Mouse (Mus musculus) adrenal gland, adult 2 months (tissue): ENCODE measurements around the gene Obsl1. TPM values are rescaled to one million over a fixed set of nuclear protein-coding genes. Genes with fewer than 3 reads are reported as not detected.

ENCODE experiments used
- DNase-seq: peaks from one replicate; pipeline ENCODE4 v3.0.0; 2021
- polyA plus RNA-seq: library from polyadenylated mRNA; depleted of rRNA; stranded (reverse); fragments of >200 nt; gene quantifications from 2 replicates; pipeline ENCODE4 v1.2.3, GENCODE M21; 2012
- total RNA-seq, 2 experiments: library from RNA; stranded (reverse); gene quantifications; 2 replicates each; pipeline ENCODE4 v1.2.3; 2021

Obsl1 gene
- total and polyA plus RNA-seq, 3 experiments, result 35.9 to 81.5 (median 56.6) TPM

DNA sequence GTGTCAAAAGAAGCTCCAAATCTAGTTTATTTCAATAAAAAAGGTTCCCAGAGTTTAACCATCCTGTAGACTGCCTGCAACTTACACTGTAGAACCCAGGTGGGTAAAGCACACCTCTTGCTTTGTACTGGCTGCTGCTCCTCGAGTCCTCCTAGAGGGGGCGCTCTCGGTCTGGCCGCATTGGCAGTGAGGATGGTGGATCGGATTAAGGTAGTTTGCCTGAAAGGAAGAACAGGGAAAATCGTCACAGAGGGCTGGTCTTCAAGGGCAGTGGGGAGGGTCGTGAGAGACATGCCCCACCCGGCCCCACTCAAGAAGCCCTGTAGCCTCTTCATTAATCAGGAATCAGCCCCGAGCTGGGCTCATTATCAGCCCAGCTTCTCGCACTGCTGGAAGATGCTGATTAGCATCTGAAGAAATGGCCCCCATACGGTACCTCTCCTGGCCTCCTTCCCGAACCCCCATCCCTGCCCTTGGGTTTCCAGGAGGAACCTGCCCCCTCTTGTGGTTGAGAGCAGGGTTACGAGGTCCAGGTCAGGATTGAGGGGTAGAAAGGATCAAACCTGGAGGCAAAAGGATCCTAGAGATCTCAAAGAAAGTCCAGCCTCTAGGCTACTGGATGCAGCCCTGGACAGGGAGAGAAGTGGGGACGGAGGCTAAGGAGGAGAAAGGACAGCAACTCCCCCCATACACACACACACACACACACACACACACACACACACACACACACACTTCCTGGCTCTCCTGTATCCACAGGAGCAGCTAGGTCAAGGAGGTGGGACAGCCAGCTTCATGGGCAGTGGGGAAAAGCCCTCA is 49.3 kb downstream of the Obsl1 start:
- DNase-seq, result no peak

DNA sequence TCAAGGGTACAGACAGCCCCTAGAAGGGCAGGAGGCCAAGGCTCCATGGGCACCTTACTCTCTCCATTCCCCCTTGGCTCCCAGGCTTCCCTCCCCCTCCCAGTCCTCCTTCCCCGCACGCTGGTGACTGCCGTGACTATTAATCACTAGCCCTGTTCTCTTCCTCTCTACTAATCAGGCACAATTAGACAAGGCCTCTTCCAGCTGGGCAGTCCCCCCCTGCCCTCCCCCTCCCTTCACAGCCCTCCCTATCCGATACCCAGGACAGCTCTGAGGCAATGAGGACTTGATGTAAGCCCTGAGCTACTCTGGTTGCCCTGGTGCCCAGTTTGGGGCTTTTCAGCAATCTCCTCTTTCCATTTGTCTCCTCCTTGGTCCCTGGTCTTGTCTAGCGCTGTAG is 50.3 kb downstream of the Obsl1 start:
- DNase-seq, result no peak

DNA sequence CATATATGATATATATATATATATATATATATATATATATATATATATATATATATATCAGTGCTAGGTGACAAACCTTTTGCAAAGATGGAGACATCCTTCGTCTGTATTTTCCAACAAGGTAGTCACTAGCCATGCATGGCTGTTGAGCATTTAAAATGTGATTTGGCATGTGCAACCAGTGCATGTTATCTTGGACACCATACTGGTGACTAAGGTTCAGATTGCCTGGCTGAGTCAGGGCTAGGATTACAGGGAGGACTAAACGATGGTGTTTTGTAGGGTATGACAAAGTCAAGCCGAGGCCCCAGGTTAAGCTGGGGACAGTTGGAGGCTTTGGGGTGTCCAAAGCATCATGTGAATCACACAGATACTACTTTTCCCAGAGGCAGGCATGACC is 50.8 kb downstream of the Obsl1 start:
- DNase-seq, result no peak

DNA sequence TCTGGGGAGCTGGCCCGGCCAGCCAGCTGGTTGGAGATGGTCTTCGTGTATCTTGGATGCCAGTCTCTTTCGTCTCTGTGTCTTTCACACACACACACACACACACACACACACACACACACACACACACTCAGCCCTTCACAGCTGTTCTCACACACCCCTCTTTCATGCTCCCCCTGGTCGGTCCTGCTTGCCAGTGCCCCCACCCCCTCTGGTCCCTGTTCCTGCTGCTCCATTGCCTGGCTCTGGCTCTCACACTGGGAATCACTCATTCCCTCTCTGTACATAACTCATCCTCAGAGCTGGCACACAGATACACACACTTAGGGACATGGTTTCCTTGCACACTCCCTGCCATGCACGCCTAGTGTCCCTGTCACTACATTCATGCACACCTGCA is 54.4 kb downstream of the Obsl1 start:
- DNase-seq, result no peak

DNA sequence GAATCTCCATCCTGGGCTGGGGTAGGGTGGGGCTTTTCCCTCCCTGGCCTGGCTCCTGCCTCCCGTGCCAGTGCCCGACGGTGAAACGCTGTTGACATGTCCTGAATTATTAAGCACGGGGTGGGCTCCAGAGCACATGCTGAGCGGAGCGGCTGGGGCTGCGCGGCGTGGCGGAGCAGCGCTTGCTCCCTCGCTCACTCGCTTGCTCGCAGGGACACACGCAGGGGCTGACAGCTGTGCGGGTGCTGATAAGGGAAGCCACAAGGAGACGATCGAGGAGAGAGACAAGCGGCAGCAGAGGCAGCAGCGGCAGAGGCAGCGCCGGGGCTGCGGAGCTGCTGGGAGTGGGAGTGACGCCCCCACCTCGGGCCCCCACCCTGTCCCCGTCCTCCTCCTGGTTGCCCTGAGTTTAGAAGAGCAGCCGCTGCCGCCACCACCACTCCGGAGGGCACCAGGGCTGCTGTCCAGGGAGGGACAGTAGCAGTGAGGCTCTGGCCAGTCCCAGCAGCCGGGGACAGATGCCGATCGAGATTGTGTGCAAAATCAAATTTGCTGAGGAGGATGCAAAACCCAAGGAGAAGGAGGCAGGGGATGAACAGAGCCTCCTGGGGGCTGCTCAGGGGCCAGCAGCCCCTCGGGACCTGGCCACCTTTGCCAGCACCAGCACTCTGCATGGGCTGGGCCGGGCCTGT is 55.8 kb downstream of the Obsl1 start, which contains the start of gene Asic4:
Gene Asic4, plus strand, starts transcription at position 123 of the 692 bp plus-strand sequence.
- DNase-seq, result no peak

DNA sequence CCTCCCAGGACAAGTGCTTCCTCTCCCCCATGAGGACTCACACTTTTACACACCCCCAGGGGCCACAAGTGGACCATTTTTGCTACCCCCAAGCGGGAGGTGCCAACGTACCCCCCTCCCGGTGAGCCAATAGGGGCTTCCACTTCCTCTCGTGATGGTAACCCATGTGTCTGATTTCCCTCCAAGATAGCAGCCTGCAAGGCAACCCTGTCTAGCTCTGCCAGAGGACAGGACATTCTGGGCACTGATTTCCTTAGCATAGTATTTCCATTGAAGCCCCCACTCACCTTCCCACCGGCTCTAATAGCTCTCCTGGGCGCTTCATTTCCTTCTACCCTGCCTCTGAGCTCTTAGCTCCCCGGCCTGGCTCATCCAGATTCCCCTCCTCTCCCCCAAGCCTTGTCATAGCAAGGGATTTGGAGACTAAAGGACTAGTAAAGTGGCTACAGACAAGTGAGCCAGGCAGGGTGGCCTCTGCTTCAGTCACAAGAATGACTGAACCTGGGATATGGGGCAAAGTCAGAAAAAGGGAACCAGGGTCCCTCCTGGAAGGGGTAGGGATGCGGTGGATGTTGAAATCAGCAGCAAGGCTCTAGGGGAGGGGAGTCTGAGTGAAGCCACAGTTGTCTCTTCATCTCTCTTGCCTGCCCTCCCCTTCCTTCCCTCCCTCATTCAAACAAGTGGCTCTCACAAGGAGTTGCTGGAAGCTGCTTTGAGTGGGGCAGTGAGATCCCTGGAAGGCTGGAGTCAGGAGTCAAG is 56.7 kb downstream of the Obsl1 start:
- no peak for DNase-seq

DNA sequence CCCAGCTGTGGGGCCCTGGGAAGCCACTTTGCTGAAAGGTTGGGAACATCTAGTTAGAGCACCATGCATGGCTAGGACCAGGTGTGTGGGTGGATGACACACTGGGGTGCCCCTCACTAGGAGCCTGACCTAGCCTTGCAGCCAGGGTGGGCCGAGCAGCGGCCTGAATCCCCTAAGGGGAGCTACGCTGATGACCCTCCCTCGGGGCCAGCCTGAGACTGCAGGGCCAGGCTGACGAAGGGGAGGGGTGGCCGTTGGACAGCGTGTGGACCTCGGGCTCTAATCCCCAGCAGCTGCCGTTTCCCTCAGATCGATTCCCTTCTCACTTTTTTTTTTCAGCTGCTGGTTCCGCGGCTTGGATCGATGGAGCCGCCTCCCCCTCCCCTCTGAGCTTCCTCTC is 57.3 kb downstream of the Obsl1 start:
- DNase-seq, result no peak

DNA sequence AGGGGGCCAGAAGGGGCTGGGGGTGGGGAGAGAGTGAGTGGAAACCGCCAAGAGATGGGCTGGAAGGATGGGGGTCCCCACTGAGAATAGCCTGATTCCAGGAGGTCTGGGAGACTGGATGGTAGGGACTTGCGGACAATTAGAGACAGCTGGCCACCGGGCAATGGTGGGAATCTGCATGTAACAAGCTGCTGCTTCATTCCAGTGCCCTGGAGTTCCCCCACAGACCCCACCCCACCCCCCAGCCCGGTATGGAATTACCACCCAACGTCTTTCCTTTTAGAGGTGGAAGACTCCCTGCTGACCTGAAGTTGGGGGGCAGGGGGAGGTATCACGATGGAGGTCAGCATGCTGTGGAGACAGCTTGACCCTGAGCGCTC is 58.2 kb downstream of the Obsl1 start:
- DNase-seq, result no peak

DNA sequence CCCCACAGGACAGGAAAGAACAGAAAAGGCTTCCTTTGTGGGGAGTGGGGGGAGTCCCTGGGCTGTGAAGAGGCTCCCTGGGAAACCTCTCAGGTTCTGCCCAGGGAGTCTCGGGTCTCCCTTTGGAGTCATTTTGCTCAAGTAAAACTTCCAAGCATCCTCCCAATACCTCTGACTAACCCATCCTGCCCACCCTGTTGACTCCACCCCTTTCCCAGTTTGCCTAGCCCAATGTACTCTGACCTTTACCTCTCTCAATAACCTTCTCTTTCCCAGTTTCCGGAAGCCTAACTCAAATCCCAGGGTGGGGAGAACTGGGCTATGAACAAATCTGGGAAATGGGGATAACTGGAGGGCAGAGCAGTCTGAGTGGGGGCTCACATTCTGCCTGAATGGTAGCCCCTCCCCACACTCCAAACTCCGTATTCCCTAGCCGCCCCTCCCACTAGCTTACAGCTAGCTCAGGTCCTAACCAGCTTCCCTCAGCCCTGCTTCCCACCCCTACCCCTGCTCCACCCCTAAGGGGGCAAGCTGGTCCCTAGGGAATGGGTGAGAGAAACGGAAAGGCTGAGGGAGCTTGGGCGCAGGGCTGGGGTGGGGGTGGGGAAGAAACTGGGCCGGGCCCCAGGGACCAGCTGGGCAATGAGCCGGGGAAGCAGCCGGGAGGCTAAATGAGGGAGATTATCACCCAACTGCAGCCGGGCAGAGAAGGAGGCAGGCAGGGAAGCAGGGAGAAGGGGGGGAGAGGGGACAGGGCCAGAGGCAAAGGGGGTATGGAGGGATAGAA is 58.8 kb downstream of the Obsl1 start:
- DNase-seq, result no peak

DNA sequence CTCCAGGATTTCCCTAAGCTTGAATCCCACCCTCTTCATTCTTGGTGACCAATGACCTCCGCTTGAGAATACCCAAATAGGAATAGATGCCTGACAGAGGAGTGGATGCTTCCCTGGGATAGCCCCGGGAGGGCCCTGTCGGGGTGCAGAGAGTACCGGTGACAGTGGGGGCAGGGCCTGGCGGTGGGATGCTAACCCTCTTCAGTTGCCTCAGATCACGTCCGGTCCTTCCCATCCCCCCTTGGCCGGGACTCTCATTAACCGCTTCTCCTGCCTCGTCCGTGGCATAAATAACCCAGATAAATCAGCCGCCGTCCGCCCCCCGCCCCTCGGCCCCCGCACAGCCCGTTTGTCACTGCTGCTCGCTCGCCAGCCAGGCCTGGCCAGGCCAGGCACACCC is 59.6 kb downstream of the Obsl1 start:
- no peak for DNase-seq

DNA sequence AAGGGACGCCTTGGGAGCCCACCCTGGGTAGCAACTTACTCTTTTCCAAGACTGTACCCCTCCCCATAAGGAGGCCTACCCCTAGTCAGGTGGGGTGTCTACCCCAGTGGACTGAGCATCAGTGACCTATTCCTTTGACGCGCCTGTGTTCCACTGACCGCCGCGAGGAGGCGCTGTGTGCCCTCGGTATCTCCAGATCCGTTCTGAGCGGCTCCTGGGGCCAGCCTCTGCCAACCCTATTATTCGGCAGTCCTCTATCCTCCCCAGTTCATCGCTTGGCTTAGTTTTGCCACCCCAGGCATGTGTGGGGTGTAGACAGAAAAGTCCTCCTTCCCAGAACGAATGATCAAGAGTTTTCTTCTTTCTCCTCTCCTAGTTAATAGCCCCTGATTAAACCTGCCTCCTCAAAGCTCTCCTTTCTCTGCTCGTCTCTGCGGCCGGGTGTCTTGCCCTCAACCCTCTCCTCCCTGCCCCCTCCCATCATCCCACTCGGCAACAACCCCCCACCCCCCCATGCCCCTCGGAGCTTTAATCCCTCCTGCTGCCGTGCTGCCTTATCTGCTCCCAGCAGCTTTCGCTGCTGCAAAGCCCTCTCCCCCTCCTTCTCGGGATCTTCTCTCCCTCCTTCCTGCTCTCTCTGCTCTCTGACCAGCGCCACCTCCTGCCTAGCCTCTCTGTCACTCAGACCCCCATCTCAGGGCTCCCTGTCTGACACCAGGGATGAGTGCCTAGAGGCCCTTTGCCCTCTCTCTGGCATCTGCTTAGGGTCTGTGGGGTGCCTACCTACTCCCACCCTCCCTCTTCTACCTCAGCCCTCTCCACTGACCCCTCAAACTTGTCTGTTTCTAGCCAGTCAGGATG is 60.3 kb downstream of the Obsl1 start:
- DNase-seq, result peak; percentile 72

DNA sequence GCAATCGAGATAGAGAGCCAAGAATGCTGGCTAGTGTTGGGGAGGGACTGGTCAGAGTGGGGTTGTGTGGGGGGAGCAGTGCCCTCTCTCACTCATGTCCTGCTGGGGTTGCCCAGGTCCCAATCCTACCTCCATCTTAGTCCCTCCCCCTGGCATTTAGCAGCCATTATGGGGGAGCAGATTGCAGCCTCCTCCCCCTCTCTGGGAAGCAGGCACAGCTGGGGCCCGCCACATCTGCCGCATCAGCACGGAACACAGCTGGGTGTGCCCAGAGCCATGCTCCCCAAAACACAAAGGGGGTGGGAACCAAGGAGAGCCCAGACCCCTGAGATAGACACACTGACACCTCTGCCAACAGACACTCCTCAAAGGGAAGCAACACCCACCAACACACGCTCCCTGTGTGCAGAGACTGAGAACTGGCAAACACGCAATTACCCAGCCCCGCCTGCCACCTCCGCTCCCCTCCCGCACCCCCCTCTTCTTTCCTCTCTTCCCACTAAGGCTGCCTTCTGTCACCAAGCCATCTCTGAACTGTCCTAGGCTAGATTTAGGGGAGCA is 61.0 kb downstream of the Obsl1 start:
- no peak for DNase-seq

DNA sequence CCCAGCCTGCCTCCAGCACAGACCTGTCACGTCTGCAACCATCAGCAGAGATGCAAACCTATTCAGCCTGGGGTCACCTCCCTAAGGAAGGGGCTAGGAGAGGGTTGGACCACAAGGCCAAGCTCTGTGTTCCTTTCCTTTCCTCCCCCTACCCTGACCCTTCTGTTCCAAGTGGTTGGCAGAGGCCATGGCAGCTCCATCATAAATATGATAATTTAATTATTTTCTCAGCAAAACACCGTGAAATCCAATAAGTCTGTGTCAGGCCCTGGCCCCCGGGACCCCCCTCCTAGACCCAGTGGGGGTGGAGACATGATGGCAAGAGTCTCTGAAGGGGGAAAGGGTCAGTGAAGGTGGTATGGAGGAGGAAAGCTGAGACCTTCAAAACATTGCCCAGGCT is 62.0 kb downstream of the Obsl1 start:
- no peak for DNase-seq

DNA sequence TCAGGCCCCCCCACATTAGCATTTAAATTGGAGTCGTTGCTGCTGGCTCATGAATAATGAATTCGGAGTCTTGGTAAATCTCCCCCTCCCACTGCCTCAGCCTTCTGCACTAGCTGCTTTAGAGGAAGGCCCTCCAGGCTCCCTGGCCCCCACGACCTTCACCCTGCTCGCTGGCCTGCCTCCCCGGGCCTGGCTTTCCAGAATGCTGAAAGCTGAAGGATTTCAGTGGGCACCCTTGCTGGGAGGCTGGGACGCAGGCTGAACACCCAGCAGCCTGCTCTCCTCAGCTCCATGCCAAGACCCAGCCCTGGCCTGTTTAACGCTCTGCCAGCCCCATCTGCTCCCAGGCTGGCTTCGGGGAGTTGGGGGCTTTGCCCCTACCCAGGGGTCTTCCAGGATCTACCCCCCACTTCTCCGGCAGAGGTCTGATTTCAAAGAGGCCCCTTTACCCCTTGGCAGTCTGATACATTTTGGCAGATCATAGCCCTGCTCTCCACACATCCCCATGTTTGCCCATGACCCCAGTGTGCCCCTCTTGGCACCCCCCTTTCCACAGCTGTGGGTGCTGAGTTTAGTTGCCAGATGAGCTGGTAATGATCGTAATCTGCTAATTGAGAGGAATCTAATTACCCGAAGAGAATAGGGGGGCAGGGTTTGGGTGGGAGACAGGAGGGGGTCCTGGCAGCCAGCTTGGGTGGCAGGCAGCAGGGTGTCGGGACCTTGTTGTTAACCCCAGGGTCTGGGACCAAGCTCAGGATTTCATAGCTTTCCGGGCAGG is 62.8 kb downstream of the Obsl1 start:
- no peak for DNase-seq

DNA sequence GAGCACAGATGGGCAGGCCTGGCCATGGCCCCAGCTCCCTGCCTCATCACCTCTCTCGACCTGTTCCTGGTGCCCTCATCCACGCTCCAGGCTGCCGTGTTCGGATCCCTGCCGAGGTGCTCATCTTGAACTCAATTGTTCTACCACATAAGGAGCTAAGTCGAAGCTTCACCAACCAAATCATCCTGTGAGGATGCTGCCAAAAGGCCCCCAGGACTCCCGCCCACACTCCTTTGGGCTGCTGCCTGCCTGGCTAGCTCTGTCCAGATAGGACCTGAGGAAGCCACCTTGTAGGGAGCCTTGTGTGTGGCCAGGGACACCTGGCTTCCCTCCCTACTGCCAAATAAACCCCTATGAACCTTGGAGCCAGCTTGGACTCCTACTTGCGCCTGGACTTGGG is 63.4 kb downstream of the Obsl1 start:
- DNase-seq, result no peak

DNA sequence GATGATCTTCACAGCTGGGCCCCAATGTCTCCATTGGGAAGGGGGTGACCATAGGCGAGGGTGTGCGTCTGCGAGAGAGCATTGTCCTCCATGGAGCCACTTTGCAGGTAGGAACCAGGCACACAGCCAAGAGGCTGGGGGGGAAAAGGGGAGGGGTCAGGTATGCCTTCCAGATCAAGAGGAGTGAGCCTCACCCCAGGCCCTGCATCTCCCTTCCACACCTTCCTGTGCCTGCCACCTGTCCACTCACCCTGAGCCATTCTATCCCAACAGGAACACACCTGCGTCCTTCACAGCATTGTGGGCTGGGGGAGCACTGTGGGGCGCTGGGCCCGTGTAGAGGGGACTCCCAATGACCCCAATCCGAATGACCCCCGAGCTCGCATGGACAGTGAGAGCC is 64.1 kb downstream of the Obsl1 start:
- DNase-seq, result no peak

DNA sequence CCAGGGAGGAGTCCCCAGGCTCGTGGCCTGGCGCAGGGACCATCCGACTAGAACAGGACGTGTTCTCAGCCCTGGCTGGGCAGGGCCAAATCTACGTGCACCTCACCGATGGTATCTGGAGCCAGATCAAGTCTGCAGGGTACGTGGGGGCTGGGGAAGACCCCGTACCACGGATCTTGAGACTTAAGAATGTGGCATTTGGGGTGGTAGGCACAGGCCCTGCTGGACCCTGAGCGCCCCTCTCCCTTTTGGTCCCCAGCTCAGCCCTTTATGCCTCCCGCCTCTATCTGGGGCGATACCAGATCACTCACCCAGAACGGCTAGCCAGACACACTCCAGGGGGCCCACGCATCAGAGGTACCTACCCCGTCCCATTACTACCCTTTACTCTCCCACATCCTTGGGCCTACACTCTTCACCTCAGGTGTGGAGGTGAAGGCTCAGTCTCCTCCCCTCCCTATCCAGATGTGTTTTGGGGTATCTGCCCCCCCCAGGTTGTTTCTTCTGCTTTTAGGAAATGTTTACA is 64.7 kb downstream of the Obsl1 start:
- DNase-seq, result no peak

DNA sequence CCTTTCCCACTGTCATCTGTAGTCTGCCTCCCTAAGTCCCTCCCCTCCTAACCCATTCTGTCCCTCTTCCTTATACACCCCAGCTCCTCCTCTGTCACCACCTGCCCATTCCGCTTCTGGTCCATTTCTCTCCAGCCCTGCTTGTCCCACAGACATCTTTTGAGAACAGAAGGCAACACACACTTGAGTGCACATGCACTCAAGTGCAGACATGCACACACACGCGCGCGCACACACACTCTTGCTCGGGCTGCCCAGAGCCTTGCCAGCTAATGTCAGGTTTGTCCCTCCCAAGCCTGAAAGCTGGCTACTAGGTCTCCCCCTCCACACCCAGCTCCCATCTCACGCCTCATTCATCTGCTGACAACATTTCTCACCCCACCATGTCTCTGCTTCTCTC is 65.6 kb downstream of the Obsl1 start:
- no peak for DNase-seq

DNA sequence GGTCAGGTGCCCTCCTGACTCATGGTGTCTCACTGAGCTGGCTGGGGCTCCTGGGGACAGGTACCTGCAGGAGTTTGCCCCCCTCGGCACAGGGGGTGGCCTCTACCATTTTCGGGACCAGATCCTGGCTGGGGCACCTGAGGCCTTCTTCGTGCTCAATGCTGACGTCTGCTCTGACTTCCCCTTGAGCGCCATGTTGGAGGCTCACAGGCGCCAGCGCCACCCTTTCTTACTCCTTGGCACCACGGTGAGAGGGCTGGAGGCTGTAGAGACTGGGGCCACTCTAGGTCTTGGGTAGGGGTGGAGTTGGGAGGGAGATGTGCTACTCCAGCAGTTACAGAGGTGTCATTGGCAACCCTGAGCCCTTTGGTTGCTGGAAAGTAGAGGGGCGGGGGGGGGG is 67.5 kb downstream of the Obsl1 start:
- DNase-seq, result no peak
